Mouse (Mus musculus) hindbrain, embryonic 10.5 days (tissue): Measurements from ENCODE around the gene Nr5a1. TPM values are rescaled to one million over a fixed set of nuclear protein-coding genes. Genes with fewer than 3 reads are reported as not detected.

ENCODE experiments used
- DNase-seq: peaks from one replicate; pipeline ENCODE4 v3.0.0-alpha.2; 2017; ENCODE audit warnings: low spot score
- H3K27ac ChIP-seq: fragments of 300-500 bp; sonication (generic); 2 replicates; pipeline ENCODE4 v1.5.1; 2016; ENCODE audit warnings: mild to moderate bottlenecking, moderate library complexity
- H3K27me3 ChIP-seq: fragments of 300-500 bp; sonication (generic); 2 replicates; pipeline ENCODE4 v1.6.1; 2016; ENCODE audit warnings: mild to moderate bottlenecking; ENCODE audit not compliant: poor library complexity, insufficient read depth, severe bottlenecking
- H3K36me3 ChIP-seq: fragments of 300-500 bp; sonication (generic); 2 replicates; pipeline ENCODE4 v1.6.1; 2016; ENCODE audit warnings: mild to moderate bottlenecking, moderate library complexity
- H3K4me1 ChIP-seq: fragments of 300-500 bp; sonication (generic); replicated peaks from 2 replicates; pipeline ENCODE4 v1.6.1; 2016; ENCODE audit warnings: mild to moderate bottlenecking
- H3K4me3 ChIP-seq: fragments of 300-500 bp; sonication (generic); 2 replicates; pipeline ENCODE4 v1.5.1; 2016; ENCODE audit warnings: mild to moderate bottlenecking, moderate library complexity
- H3K9me3 ChIP-seq: fragments of 300-500 bp; sonication (generic); 2 replicates; pipeline ENCODE4 v1.6.1; 2016; ENCODE audit warnings: mild to moderate bottlenecking, moderate library complexity
- WGBS: fragments of 180-500 bp; shearing (Covaris S2); methylation state at CpG from one replicate; pipeline ENCODE4 v1.1.7; 2016; 5-methylcytosine and 5-hydroxymethylcytosine counted together
- polyA plus RNA-seq: library from polyadenylated mRNA; unstranded; fragments of >200 nt; fragmentation: Nextera tagmentation; extraction: Ambion mirVana; gene quantifications from 2 replicates; pipeline ENCODE4 v1.2.1, GENCODE M21; 2016

Gene Nr5a1
- polyA plus RNA-seq, 1 experiment from 2014 or later: 0.07 TPM

GRCm38 (mm10) chr2:38697128-38698120, 16.9 kb downstream of the Nr5a1 start:
- DNase-seq: peak; percentile 53
- WGBS: 27% methylated on average over 27 of the region's 27 CpGs
- Histone ChIP-seq H3K36me3 (no peaks in the 10 kb centered on the region), H3K27me3 (peaks cover 97% of the 10 kb centered on the region), H3K27ac (peak overlapping the region; percentile 82), H3K4me3 (peak overlapping the region; percentile 12), H3K9me3 (no peaks in the 10 kb centered on the region), H3K4me1 (peaks cover 53% of the 10 kb centered on the region)

GRCm38 (mm10) chr2:38695770-38696169, 18.6 kb downstream of the Nr5a1 start:
- WGBS: 50% methylated on average over 9 of the region's 9 CpGs
- Histone ChIP-seq H3K4me3 (no peak overlapping the region), H3K27me3 (peaks cover 96% of the 10 kb centered on the region), H3K4me1 (peaks cover 57% of the 10 kb centered on the region), H3K36me3 (no peaks in the 10 kb centered on the region), H3K27ac (peak overlapping the region; percentile 82), H3K9me3 (no peaks in the 10 kb centered on the region)
- no peak for DNase-seq

GRCm38 (mm10) chr2:38691542-38691941, 22.8 kb downstream of the Nr5a1 start:
- peaks cover 65% of the 10 kb centered on the region for H3K4me1 ChIP-seq
- H3K36me3 ChIP-seq: no peaks in the 10 kb centered on the region
- peak; percentile 52 for DNase-seq
- WGBS: 22% methylated on average over 8 of the region's 8 CpGs
- no peak overlapping the region for H3K4me3 ChIP-seq
- peaks cover 78% of the 10 kb centered on the region for H3K27me3 ChIP-seq
- H3K9me3 ChIP-seq: no peaks in the 10 kb centered on the region
- H3K27ac ChIP-seq: no peak overlapping the region

- Histone ChIP-seq H3K36me3 (no peaks in the 10 kb centered on the region), H3K4me3 (no peak overlapping the region), H3K9me3 (no peaks in the 10 kb centered on the region), H3K4me1 (peaks cover 64% of the 10 kb centered on the region), H3K27me3 (peaks cover 62% of the 10 kb centered on the region), H3K27ac (peak overlapping the region; percentile 91)
- no peak for DNase-seq
- 65% methylated on average over 1 of the region's 1 CpGs for WGBS
Measured at GRCm38 (mm10) chr2:38689881-38690280, 24.5 kb downstream of the Nr5a1 start.

GRCm38 (mm10) chr2:38688791-38689520, 25.4 kb downstream of the Nr5a1 start:
- DNase-seq: peak; percentile 90
- Histone ChIP-seq H3K27ac (peak overlapping the region; percentile 91), H3K4me3 (peak overlapping the region; percentile 51), H3K27me3 (peaks cover 53% of the 10 kb centered on the region), H3K36me3 (no peaks in the 10 kb centered on the region), H3K9me3 (no peaks in the 10 kb centered on the region), H3K4me1 (peaks cover 61% of the 10 kb centered on the region)
- WGBS: 3% methylated on average over 29 of the region's 29 CpGs

GRCm38 (mm10) chr2:38685746-38686145, 28.6 kb downstream of the Nr5a1 start:
- no peaks in the 10 kb centered on the region for H3K36me3 ChIP-seq
- WGBS: 80% methylated on average over 3 of the region's 3 CpGs
- H3K27ac ChIP-seq: peak overlapping the region; percentile 60; the same call in 1 of the 2 replicates

GRCm38 (mm10) chr2:38683083-38683482, 31.3 kb downstream of the Nr5a1 start:
- 80% methylated on average over 5 of the region's 5 CpGs for WGBS
- Histone ChIP-seq H3K4me1 (peaks cover 25% of the 10 kb centered on the region), H3K36me3 (no peaks in the 10 kb centered on the region), H3K4me3 (no peak overlapping the region), H3K27ac (0 out of 2 replicates have a peak overlapping the region, but pooled peaks have one; percentile 10), H3K9me3 (no peaks in the 10 kb centered on the region), H3K27me3 (peaks cover 7% of the 10 kb centered on the region)
- DNase-seq: no peak

More at GRCm38 (mm10) chr2:38685746-38686145, 28.6 kb downstream of the Nr5a1 start:
- no peaks in the 10 kb centered on the region for H3K9me3 ChIP-seq
- DNase-seq: no peak
- H3K4me3 ChIP-seq: no peak overlapping the region
- peaks cover 23% of the 10 kb centered on the region for H3K27me3 ChIP-seq
- H3K4me1 ChIP-seq: peaks cover 51% of the 10 kb centered on the region

GRCm38 (mm10) chr2:38682209-38682608, 32.1 kb downstream of the Nr5a1 start:
- peaks cover 19% of the 10 kb centered on the region for H3K4me1 ChIP-seq
- no peak overlapping the region for H3K27ac ChIP-seq
- H3K4me3 ChIP-seq: no peak overlapping the region
- H3K36me3 ChIP-seq: no peaks in the 10 kb centered on the region
- peaks cover 3% of the 10 kb centered on the region for H3K27me3 ChIP-seq
- WGBS: 94% methylated on average over 5 of the region's 5 CpGs
- no peaks in the 10 kb centered on the region for H3K9me3 ChIP-seq
- no peak for DNase-seq

GRCm38 (mm10) chr2:38678947-38679346, 35.4 kb downstream of the Nr5a1 start:
- Histone ChIP-seq H3K4me3 (no peak overlapping the region), H3K36me3 (no peaks in the 10 kb centered on the region), H3K27me3 (no peaks in the 10 kb centered on the region), H3K27ac (no peak overlapping the region), H3K9me3 (no peaks in the 10 kb centered on the region), H3K4me1 (peaks cover 5% of the 10 kb centered on the region; the same call in 1 of the 2 replicates)
- no peak for DNase-seq

GRCm38 (mm10) chr2:38675366-38675969, 38.9 kb downstream of the Nr5a1 start:
- DNase-seq: peak; percentile 39
- WGBS: 62% methylated on average over 9 of the region's 9 CpGs
- Histone ChIP-seq H3K4me1 (peaks cover 15% of the 10 kb centered on the region; the same call in 1 of the 2 replicates), H3K9me3 (no peaks in the 10 kb centered on the region), H3K36me3 (no peaks in the 10 kb centered on the region), H3K27me3 (peaks cover 16% of the 10 kb centered on the region), H3K4me3 (no peak overlapping the region), H3K27ac (0 out of 2 replicates have a peak overlapping the region, but pooled peaks have one; percentile 12)

GRCm38 (mm10) chr2:38672496-38672895, 41.8 kb downstream of the Nr5a1 start:
- DNase-seq: no peak
- no peak overlapping the region for H3K4me3 ChIP-seq
- H3K4me1 ChIP-seq: peaks cover 25% of the 10 kb centered on the region
- 61% methylated on average over 11 of the region's 11 CpGs for WGBS
- H3K9me3 ChIP-seq: no peaks in the 10 kb centered on the region
- no peaks in the 10 kb centered on the region for H3K36me3 ChIP-seq
- H3K27ac ChIP-seq: no peak overlapping the region
- H3K27me3 ChIP-seq: peaks cover 38% of the 10 kb centered on the region

- no peaks in the 10 kb centered on the region for H3K36me3 ChIP-seq
- DNase-seq: peak; percentile 57
- H3K9me3 ChIP-seq: no peaks in the 10 kb centered on the region
- H3K4me1 ChIP-seq: peaks cover 20% of the 10 kb centered on the region
- 14% methylated on average over 17 of the region's 17 CpGs for WGBS
- H3K4me3 ChIP-seq: peak overlapping the region; percentile 32
- H3K27ac ChIP-seq: no peak overlapping the region
- peaks cover 38% of the 10 kb centered on the region for H3K27me3 ChIP-seq
Measured at GRCm38 (mm10) chr2:38668802-38669580, 45.4 kb downstream of the Nr5a1 start.
